Mouse (Mus musculus) forebrain, embryonic 11.5 days (tissue): ENCODE measurements around the gene Cdk10. TPM values are rescaled to one million over a fixed set of nuclear protein-coding genes. Genes with fewer than 3 reads are reported as not detected.

Source experiments
- ATAC-seq: fragments of 200-750 bp; cut with Nextera tagmentation; replicated peaks from 2 replicates; pipeline ENCODE4 v1.8.0; 2017; ENCODE audit warnings: moderate TSS enrichment; ENCODE audit not compliant: low FRiP score
- DNase-seq: peaks from one replicate; pipeline ENCODE4 v3.0.0-alpha.2; 2017; ENCODE audit warnings: low spot score
- H3K27ac ChIP-seq: fragments of 300-500 bp; sonication (generic); 2 replicates; pipeline ENCODE4 v1.5.1; 2014; ENCODE audit warnings: low read depth, low read length
- H3K27me3 ChIP-seq: fragments of 300-500 bp; sonication (generic); 2 replicates; pipeline ENCODE4 v1.6.1; 2014; ENCODE audit warnings: mild to moderate bottlenecking, low read length, mixed read lengths; ENCODE audit not compliant: control insufficient read depth, insufficient read depth
- H3K36me3 ChIP-seq: fragments of 300-500 bp; sonication (generic); 2 replicates; pipeline ENCODE4 v1.6.1; 2014; ENCODE audit warnings: mild to moderate bottlenecking, low read length, moderate library complexity, mixed read lengths; ENCODE audit not compliant: control insufficient read depth, insufficient read depth
- H3K4me1 ChIP-seq: fragments of 300-500 bp; sonication (generic); replicated peaks from 2 replicates; pipeline ENCODE4 v1.6.1; 2014; ENCODE audit warnings: low read length, mixed read lengths; ENCODE audit not compliant: control insufficient read depth, insufficient read depth
- H3K4me2 ChIP-seq: fragments of 300-500 bp; sonication (generic); 2 replicates; pipeline ENCODE4 v1.6.1; 2014; ENCODE audit warnings: low read depth, mild to moderate bottlenecking, low read length, moderate library complexity, mixed read lengths; ENCODE audit not compliant: severe bottlenecking
- H3K4me3 ChIP-seq: fragments of 300-500 bp; sonication (generic); 2 replicates; pipeline ENCODE4 v1.5.1; 2014; ENCODE audit warnings: low read depth, low read length
- H3K9ac ChIP-seq: fragments of 300-500 bp; sonication (generic); 2 replicates; pipeline ENCODE4 v1.6.1; 2014; ENCODE audit warnings: low read length
- H3K9me3 ChIP-seq: fragments of 300-500 bp; sonication (generic); 2 replicates; pipeline ENCODE4 v1.6.1; 2016; ENCODE audit warnings: low read length, mixed read lengths; ENCODE audit not compliant: control insufficient read depth
- WGBS: fragments of 180-500 bp; shearing (Covaris S2); extraction: QIAGEN DNeasy Blood & Tissue Kit; methylation state at CpG from one replicate; pipeline ENCODE4 v1.1.7; 2014; 5-methylcytosine and 5-hydroxymethylcytosine counted together
- polyA plus RNA-seq: library from polyadenylated mRNA; unstranded; fragments of >200 nt; fragmentation: Nextera tagmentation; extraction: Ambion mirVana; gene quantifications from 2 replicates; pipeline ENCODE4 v1.2.1, GENCODE M21; 2014

The Cdk10 gene
- polyA plus RNA-seq, 1 experiment from 2014 or later = 36.0 TPM

- peak within 1 kb of the TSS; percentile 45 for H3K9ac ChIP-seq
- H3K4me1 ChIP-seq = peaks cover 12% of the 10 kb centered on the region
- no peak within 1 kb of the TSS for H3K27ac ChIP-seq
- H3K9me3 ChIP-seq = no peaks in the 10 kb centered on the region
- H3K27me3 ChIP-seq = peaks cover 10% of the 10 kb centered on the region
- 2% methylated on average over 57 of the region's 57 CpGs for WGBS
- H3K4me3 ChIP-seq = peak within 1 kb of the TSS; percentile 40
- peak within 1 kb of the TSS; percentile 85 for H3K4me2 ChIP-seq
- peak; percentile 93 for DNase-seq
- H3K36me3 ChIP-seq = no peaks in the 10 kb centered on the region
- peak; percentile 88 for ATAC-seq
Observed at GRCm38 (mm10) chr8:123235520-123236497, 11.2 kb downstream of the Cdk10 start, which contains the start of gene Spata2l. Spata2l (minus strand) TSS chr8:123236233.

GRCm38 (mm10) chr8:123239398-123239797 lies 14.8 kb downstream of the Cdk10 start:
- WGBS = 89% methylated on average over 10 of the region's 10 CpGs
- Histone ChIP-seq H3K4me3 (no peak overlapping the region), H3K9me3 (no peaks in the 10 kb centered on the region), H3K4me2 (no peak overlapping the region), H3K9ac (no peak overlapping the region), H3K27me3 (peaks cover 10% of the 10 kb centered on the region), H3K36me3 (no peaks in the 10 kb centered on the region), H3K4me1 (peaks cover 12% of the 10 kb centered on the region), H3K27ac (no peak overlapping the region)
- DNase-seq (no peak), ATAC-seq (no peak)

- Histone ChIP-seq H3K4me2 (no peak overlapping the region), H3K27ac (no peak overlapping the region), H3K9me3 (no peaks in the 10 kb centered on the region), H3K36me3 (peaks cover 4% of the 10 kb centered on the region), H3K4me1 (no peaks in the 10 kb centered on the region), H3K4me3 (no peak overlapping the region), H3K27me3 (no peaks in the 10 kb centered on the region), H3K9ac (no peak overlapping the region)
- ATAC-seq (no peak), DNase-seq (no peak)
- WGBS = 90% methylated on average over 7 of the region's 7 CpGs
Observed at GRCm38 (mm10) chr8:123242107-123242923, 17.7 kb downstream of the Cdk10 start.

- H3K4me2 ChIP-seq = no peak overlapping the region
- no peaks in the 10 kb centered on the region for H3K4me1 ChIP-seq
- no peaks in the 10 kb centered on the region for H3K9me3 ChIP-seq
- DNase-seq (no peak), ATAC-seq (no peak)
- no peak overlapping the region for H3K4me3 ChIP-seq
- H3K27me3 ChIP-seq = no peaks in the 10 kb centered on the region
- peaks cover 4% of the 10 kb centered on the region for H3K36me3 ChIP-seq
- no peak overlapping the region for H3K9ac ChIP-seq
- H3K27ac ChIP-seq = no peak overlapping the region
- 71% methylated on average over 11 of the region's 11 CpGs for WGBS
Observed at GRCm38 (mm10) chr8:123243053-123243452, 18.4 kb downstream of the Cdk10 start.

- H3K27me3 ChIP-seq = no peaks in the 10 kb centered on the region
- no peaks in the 10 kb centered on the region for H3K4me1 ChIP-seq
- no peaks in the 10 kb centered on the region for H3K9me3 ChIP-seq
- H3K4me2 ChIP-seq = no peak overlapping the region
- DNase-seq = no peak
- ATAC-seq = no peak
- H3K4me3 ChIP-seq = no peak overlapping the region
- H3K27ac ChIP-seq = no peak overlapping the region
- H3K36me3 ChIP-seq = peaks cover 4% of the 10 kb centered on the region
- no peak overlapping the region for H3K9ac ChIP-seq
- WGBS = 98% methylated on average over 4 of the region's 4 CpGs
Observed at GRCm38 (mm10) chr8:123244382-123244781, 19.7 kb downstream of the Cdk10 start.

DNA sequence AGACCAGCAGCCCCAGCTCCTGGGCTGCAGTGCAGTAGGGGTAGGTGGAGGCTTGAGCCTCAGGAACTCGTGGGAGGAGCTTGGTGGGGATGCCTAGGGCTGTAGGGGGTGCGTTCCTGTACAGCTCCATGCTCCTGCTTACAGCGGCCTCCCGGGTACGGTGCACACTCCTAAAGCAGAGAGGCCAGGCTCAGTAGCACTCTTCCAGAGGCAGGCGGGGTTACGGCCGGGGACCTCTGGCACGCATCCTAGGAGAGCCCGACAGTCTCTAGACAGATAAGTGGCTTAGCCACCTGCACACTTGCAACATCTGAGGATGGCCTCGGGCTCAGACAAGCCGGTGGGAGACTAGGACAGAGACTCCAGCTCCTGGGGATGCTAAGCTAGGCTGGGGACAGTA lies 20.9 kb downstream of the Cdk10 start:
- no peak for DNase-seq

DNA sequence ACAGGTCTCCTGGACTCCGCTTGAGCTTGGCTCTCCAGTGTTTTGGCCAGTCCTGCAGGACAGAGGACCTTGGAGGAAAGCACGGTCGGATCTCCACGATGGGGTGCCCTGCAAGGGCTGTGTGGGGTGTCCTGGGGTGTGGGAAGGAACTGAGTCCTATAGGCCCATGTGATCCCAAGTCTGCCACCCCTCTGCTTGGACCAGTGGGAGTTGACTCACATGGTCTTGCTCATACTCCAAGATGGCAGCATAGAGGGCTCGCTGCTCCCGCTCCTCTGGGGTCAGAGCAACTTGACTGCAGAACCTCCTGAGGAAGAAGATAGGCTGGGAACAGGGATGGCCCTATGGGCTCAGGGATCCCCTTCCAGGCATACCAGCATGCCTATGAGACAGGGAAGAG lies 23.1 kb downstream of the Cdk10 start:
- Histone ChIP-seq H3K9ac (no peak overlapping the region), H3K4me3 (no peak overlapping the region), H3K27ac (no peak overlapping the region), H3K9me3 (no peaks in the 10 kb centered on the region), H3K27me3 (no peaks in the 10 kb centered on the region), H3K36me3 (peaks cover 4% of the 10 kb centered on the region), H3K4me2 (no peak overlapping the region), H3K4me1 (no peaks in the 10 kb centered on the region; the same call in 1 of the 2 replicates)
- ATAC-seq = no peak
- no peak for DNase-seq
- WGBS = 97% methylated on average over 6 of the region's 6 CpGs

More for the DNA sequence above, 20.9 kb downstream of the Cdk10 start:
- no peaks in the 10 kb centered on the region for H3K9me3 ChIP-seq
- H3K4me2 ChIP-seq = no peak overlapping the region
- peaks cover 4% of the 10 kb centered on the region for H3K36me3 ChIP-seq
- no peak overlapping the region for H3K27ac ChIP-seq
- no peak overlapping the region for H3K4me3 ChIP-seq
- H3K4me1 ChIP-seq = no peaks in the 10 kb centered on the region
- 89% methylated on average over 12 of the region's 12 CpGs for WGBS
- no peak for ATAC-seq
- no peak overlapping the region for H3K9ac ChIP-seq
- no peaks in the 10 kb centered on the region for H3K27me3 ChIP-seq

DNA sequence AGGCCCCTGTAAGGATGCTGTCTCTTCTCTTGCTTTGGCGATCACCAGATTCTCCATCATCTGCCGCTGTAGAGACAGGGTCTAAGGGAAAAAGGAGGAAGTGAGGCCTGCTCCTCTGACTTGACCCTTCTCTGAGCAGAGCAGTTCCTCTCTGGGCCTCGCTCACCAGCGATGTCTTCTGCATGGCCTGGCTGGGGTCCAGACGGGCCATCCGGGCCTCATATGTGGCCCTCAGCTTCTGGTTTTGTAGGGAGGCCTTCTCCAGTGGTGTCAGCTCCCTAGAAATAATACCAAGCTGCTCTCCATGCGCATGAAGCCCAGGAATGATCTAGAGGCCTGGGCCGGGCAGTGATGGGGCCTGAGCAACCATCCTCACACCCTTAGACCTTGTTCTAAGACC lies 24.0 kb downstream of the Cdk10 start:
- H3K9ac ChIP-seq = no peak overlapping the region
- no peaks in the 10 kb centered on the region for H3K9me3 ChIP-seq
- H3K4me3 ChIP-seq = no peak overlapping the region
- no peak overlapping the region for H3K27ac ChIP-seq
- no peak for DNase-seq
- WGBS = 93% methylated on average over 8 of the region's 8 CpGs
- H3K36me3 ChIP-seq = peaks cover 4% of the 10 kb centered on the region
- ATAC-seq = no peak
- H3K4me2 ChIP-seq = no peak overlapping the region
- H3K4me1 ChIP-seq = peaks cover 6% of the 10 kb centered on the region; the same call in 1 of the 2 replicates
- no peaks in the 10 kb centered on the region for H3K27me3 ChIP-seq
